Mouse (Mus musculus) cerebral cortex, adult 2 months (tissue): ENCODE results near the gene Sptan1.

Source experiments
- WGBS: fragments of 180-500 bp; shearing (Covaris S2); methylation state at CpG from one replicate; pipeline ENCODE4 v1.1.7; 2018; 5-methylcytosine and 5-hydroxymethylcytosine counted together

The Sptan1 gene

GRCm38 (mm10) chr2:30009101-30009500 is 43.7 kb downstream of the Sptan1 start:
- WGBS = 36% methylated on average over 1 of the region's 1 CpGs

GRCm38 (mm10) chr2:30010840-30011281 is 45.5 kb downstream of the Sptan1 start:
- WGBS = 41% methylated on average over 8 of the region's 8 CpGs

- WGBS = 45% methylated on average over 11 of the region's 11 CpGs
Measured at GRCm38 (mm10) chr2:30014326-30014966, 49.1 kb downstream of the Sptan1 start.

- WGBS = 56% methylated on average over 4 of the region's 4 CpGs
Measured at GRCm38 (mm10) chr2:30025454-30025853, 60.1 kb downstream of the Sptan1 start.

- 51% methylated on average over 5 of the region's 5 CpGs for WGBS
Measured at GRCm38 (mm10) chr2:30026997-30027396, 61.6 kb downstream of the Sptan1 start.

- 51% methylated on average over 11 of the region's 11 CpGs for WGBS
Measured at GRCm38 (mm10) chr2:30032244-30032846, 67.0 kb downstream of the Sptan1 start.

- WGBS = 30% methylated on average over 6 of the region's 6 CpGs
Measured at GRCm38 (mm10) chr2:30032957-30033356, 67.6 kb downstream of the Sptan1 start.

GRCm38 (mm10) chr2:30037762-30038161 is 72.4 kb downstream of the Sptan1 start:
- WGBS = 77% methylated on average over 2 of the region's 2 CpGs

GRCm38 (mm10) chr2:30038370-30038769 is 73.0 kb downstream of the Sptan1 start:
- WGBS = 95% methylated on average over 10 of the region's 10 CpGs

- WGBS = 8% methylated on average over 4 of the region's 4 CpGs
Measured at GRCm38 (mm10) chr2:30042445-30042844, 77.1 kb downstream of the Sptan1 start.

- 83% methylated on average over 5 of the region's 5 CpGs for WGBS
Measured at GRCm38 (mm10) chr2:30044550-30044949, 79.2 kb downstream of the Sptan1 start.

GRCm38 (mm10) chr2:30047127-30047526 is 81.8 kb downstream of the Sptan1 start:
- 98% methylated on average over 6 of the region's 6 CpGs for WGBS

- WGBS = 34% methylated on average over 11 of the region's 11 CpGs
Measured at GRCm38 (mm10) chr2:30048101-30048501, 82.7 kb downstream of the Sptan1 start.

- WGBS = under 1% methylated on average over 54 of the region's 54 CpGs
Measured at GRCm38 (mm10) chr2:30048699-30049388, 83.5 kb downstream of the Sptan1 start, which contains the start of gene Wdr34. Gene Wdr34, minus strand, starts transcription at chr2:30048881.

- 86% methylated on average over 3 of the region's 3 CpGs for WGBS
Measured at GRCm38 (mm10) chr2:30049831-30050230, 84.5 kb downstream of the Sptan1 start.

GRCm38 (mm10) chr2:30051992-30052761 is 86.8 kb downstream of the Sptan1 start:
- WGBS = 38% methylated on average over 6 of the region's 6 CpGs

GRCm38 (mm10) chr2:30055310-30055709 is 90.0 kb downstream of the Sptan1 start:
- 94% methylated on average over 3 of the region's 3 CpGs for WGBS

- 78% methylated on average over 3 of the region's 3 CpGs for WGBS
Measured at GRCm38 (mm10) chr2:30056736-30057135, 91.4 kb downstream of the Sptan1 start.

GRCm38 (mm10) chr2:30057223-30057904 is 92.0 kb downstream of the Sptan1 start, which contains the start of gene Set:
Gene Set, plus strand, starts transcription at chr2:30057378.
- 53% methylated on average over 12 of the region's 12 CpGs for WGBS

GRCm38 (mm10) chr2:30058418-30058817 is 93.1 kb downstream of the Sptan1 start:
- 60% methylated on average over 5 of the region's 5 CpGs for WGBS
